Mouse (Mus musculus) hindbrain, embryonic 11.5 days (tissue): ENCODE measurements at regions not wholly inside any gene's neighbourhood (a gene's known extent, or its start where the extent isn't known, plus 50 kb on each side); places are given as distances from the start of the nearest gene placed in this dataset.

Source experiments
- ATAC-seq: fragments of 200-750 bp; cut with Nextera tagmentation; 2 replicates; pipeline ENCODE4 v1.8.0; 2017; ENCODE audit warnings: mild to moderate bottlenecking, moderate TSS enrichment, moderate library complexity; ENCODE audit not compliant: low FRiP score
- DNase-seq: peaks from one replicate; pipeline ENCODE4 v3.0.0-alpha.2; 2015; ENCODE audit warnings: low spot score
- H3K27ac ChIP-seq: fragments of 300-500 bp; sonication (generic); 2 replicates; pipeline ENCODE4 v1.5.1; 2014; ENCODE audit warnings: mild to moderate bottlenecking, low read depth, low read length
- H3K27me3 ChIP-seq: fragments of 300-500 bp; sonication (generic); 2 replicates; pipeline ENCODE4 v1.6.1; 2014; ENCODE audit warnings: mild to moderate bottlenecking, low read length, moderate library complexity, mixed read lengths; ENCODE audit not compliant: control insufficient read depth, insufficient read depth
- H3K36me3 ChIP-seq: fragments of 300-500 bp; sonication (generic); 2 replicates; pipeline ENCODE4 v1.6.1; 2014; ENCODE audit warnings: mild to moderate bottlenecking, low read length, moderate library complexity, mixed read lengths; ENCODE audit not compliant: control insufficient read depth, insufficient read depth
- H3K4me1 ChIP-seq: fragments of 300-500 bp; sonication (generic); replicated peaks from 2 replicates; pipeline ENCODE4 v1.6.1; 2014; ENCODE audit warnings: low read length, mixed read lengths; ENCODE audit not compliant: control insufficient read depth, insufficient read depth
- H3K4me2 ChIP-seq: fragments of 300-500 bp; sonication (generic); replicated peaks from 2 replicates; pipeline ENCODE4 v1.6.1; 2014; ENCODE audit warnings: mild to moderate bottlenecking, low read depth, low read length
- H3K4me3 ChIP-seq: fragments of 300-500 bp; sonication (generic); 2 replicates; pipeline ENCODE4 v1.5.1; 2014; ENCODE audit warnings: low read depth, low read length
- H3K9ac ChIP-seq: fragments of 300-500 bp; sonication (generic); 2 replicates; pipeline ENCODE4 v1.6.1; 2014; ENCODE audit warnings: low read depth, low read length
- H3K9me3 ChIP-seq: fragments of 300-500 bp; sonication (generic); 2 replicates; pipeline ENCODE4 v1.6.1; 2016; ENCODE audit warnings: low read length; ENCODE audit not compliant: control insufficient read depth
- WGBS: fragments of 180-500 bp; shearing (Covaris S2); extraction: QIAGEN DNeasy Blood & Tissue Kit; methylation state at CpG from one replicate; pipeline ENCODE4 v1.1.7; 2014; 5-methylcytosine and 5-hydroxymethylcytosine counted together

- no peak overlapping the region for H3K4me2 ChIP-seq
- ATAC-seq (no peak), DNase-seq (no peak)
- WGBS, result 85% methylated on average over 1 of the region's 1 CpGs
- no peak overlapping the region for H3K9ac ChIP-seq
- H3K27me3 ChIP-seq, result no peaks in the 10 kb centered on the region
- H3K27ac ChIP-seq, result no peak overlapping the region
- no peaks in the 10 kb centered on the region for H3K36me3 ChIP-seq
- no peak overlapping the region for H3K4me3 ChIP-seq
- H3K4me1 ChIP-seq, result no peaks in the 10 kb centered on the region
- no peaks in the 10 kb centered on the region for H3K9me3 ChIP-seq
Observed at GRCm38 (mm10) chr6:11727806-11728205, 179.5 kb downstream of the Ndufa4 start.

- peak; percentile 68 for ATAC-seq
- H3K36me3 ChIP-seq, result no peaks in the 10 kb centered on the region
- H3K4me3 ChIP-seq, result no peak overlapping the region
- 76% methylated on average over 5 of the region's 5 CpGs for WGBS
- H3K4me2 ChIP-seq, result no peak overlapping the region
- H3K4me1 ChIP-seq, result no peaks in the 10 kb centered on the region
- no peak overlapping the region for H3K27ac ChIP-seq
- no peak for DNase-seq
- H3K9me3 ChIP-seq, result no peaks in the 10 kb centered on the region
- H3K27me3 ChIP-seq, result no peaks in the 10 kb centered on the region
- no peak overlapping the region for H3K9ac ChIP-seq
Observed at GRCm38 (mm10) chr6:11727370-11727769, 179.9 kb downstream of the Ndufa4 start.

- no peak overlapping the region for H3K27ac ChIP-seq
- no peaks in the 10 kb centered on the region for H3K4me1 ChIP-seq
- H3K9me3 ChIP-seq, result no peaks in the 10 kb centered on the region
- DNase-seq, result no peak
- 87% methylated on average over 2 of the region's 2 CpGs for WGBS
- peak; percentile 63; the same call in 1 of the 2 replicates for ATAC-seq
- no peak overlapping the region for H3K4me3 ChIP-seq
- no peak overlapping the region for H3K9ac ChIP-seq
- H3K27me3 ChIP-seq, result no peaks in the 10 kb centered on the region
- H3K4me2 ChIP-seq, result no peak overlapping the region
- no peaks in the 10 kb centered on the region for H3K36me3 ChIP-seq
Observed at GRCm38 (mm10) chr6:11723519-11723918, 183.8 kb downstream of the Ndufa4 start.

GRCm38 (mm10) chr6:11720274-11720673 lies 187.0 kb downstream of the Ndufa4 start:
- H3K4me1 ChIP-seq, result no peaks in the 10 kb centered on the region
- no peak overlapping the region for H3K9ac ChIP-seq
- no peaks in the 10 kb centered on the region for H3K36me3 ChIP-seq
- no peaks in the 10 kb centered on the region for H3K9me3 ChIP-seq
- no peak overlapping the region for H3K4me2 ChIP-seq
- 93% methylated on average over 4 of the region's 4 CpGs for WGBS
- no peak overlapping the region for H3K4me3 ChIP-seq
- ATAC-seq (no peak), DNase-seq (no peak)
- no peaks in the 10 kb centered on the region for H3K27me3 ChIP-seq
- H3K27ac ChIP-seq, result no peak overlapping the region

- no peak overlapping the region for H3K4me3 ChIP-seq
- DNase-seq, result no peak
Observed at GRCm38 (mm10) chr6:11710581-11710980, 196.7 kb downstream of the Ndufa4 start.

GRCm38 (mm10) chr6:11709465-11709864 lies 197.8 kb downstream of the Ndufa4 start:
- Histone ChIP-seq H3K4me3 (no peak overlapping the region), H3K4me2 (no peak overlapping the region), H3K9ac (no peak overlapping the region), H3K36me3 (no peaks in the 10 kb centered on the region), H3K4me1 (no peaks in the 10 kb centered on the region), H3K9me3 (no peaks in the 10 kb centered on the region), H3K27me3 (no peaks in the 10 kb centered on the region), H3K27ac (no peak overlapping the region)
- ATAC-seq, result no peak
- DNase-seq, result no peak

More at GRCm38 (mm10) chr6:11710581-11710980, 196.7 kb downstream of the Ndufa4 start:
- no peak overlapping the region for H3K27ac ChIP-seq
- no peak overlapping the region for H3K9ac ChIP-seq
- H3K4me1 ChIP-seq, result no peaks in the 10 kb centered on the region
- H3K4me2 ChIP-seq, result no peak overlapping the region
- WGBS, result 96% methylated on average over 2 of the region's 2 CpGs
- ATAC-seq, result no peak
- no peaks in the 10 kb centered on the region for H3K36me3 ChIP-seq
- H3K9me3 ChIP-seq, result no peaks in the 10 kb centered on the region
- H3K27me3 ChIP-seq, result no peaks in the 10 kb centered on the region
